Mouse (Mus musculus): Measurements from ENCODE around the gene Xpot. TPM values are rescaled to one million over a fixed set of nuclear protein-coding genes. Genes with fewer than 3 reads are reported as not detected.

The Xpot gene
- 25.9 and 27.9 TPM in 2 replicates for polyA plus RNA-seq (2015; fragmentation: Nextera tagmentation; extraction: Ambion mirVana)

DNA sequence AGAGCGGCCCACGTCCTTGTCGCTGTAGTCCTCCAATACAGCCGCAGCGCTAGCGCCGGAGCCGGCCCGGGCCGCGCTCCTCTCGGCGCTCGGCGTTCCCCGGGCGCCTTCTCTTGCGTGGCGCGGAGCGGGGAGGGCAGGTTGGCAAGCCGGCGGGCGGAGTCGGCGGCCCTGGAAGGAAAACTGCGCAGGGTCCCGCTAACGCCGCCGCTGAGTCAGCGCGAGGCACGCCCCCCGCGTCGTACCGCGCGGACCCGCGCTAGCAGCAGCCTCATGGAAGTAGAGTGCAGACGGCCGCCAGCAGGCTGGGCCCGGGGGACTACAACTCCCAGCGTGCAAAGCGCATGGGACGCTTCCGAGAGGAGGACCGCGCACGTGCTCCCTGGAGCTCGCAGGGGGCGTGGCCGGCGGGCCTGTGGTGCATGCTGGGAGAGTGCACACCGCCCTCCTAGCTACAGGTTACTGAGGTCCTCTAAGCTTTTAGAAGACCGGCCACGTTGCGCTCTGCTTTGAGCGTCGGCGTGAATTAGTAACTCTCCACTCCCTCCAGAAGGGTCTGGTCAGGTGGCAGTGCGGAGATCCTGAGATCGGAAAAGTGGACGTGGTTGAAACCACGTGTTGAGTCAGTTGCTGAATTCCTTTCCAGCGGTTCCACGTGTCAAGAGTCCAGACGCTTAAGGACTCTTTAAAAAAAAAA is at the start of gene Xpot:
Gene Xpot (minus strand): TSS at position 147 of the 697 bp plus-strand sequence.
- Histone ChIP-seq H3K27ac (replicated peaks) (peak within 1 kb of the TSS; percentile 96), H3K9ac (peak within 1 kb of the TSS; percentile 94), H3K27me3 (replicated peaks) (no peaks in the 10 kb centered on the region), H3K36me3 (peaks cover 18% of the 10 kb centered on the region), H3K9me3 (no peaks in the 10 kb centered on the region), H3K4me1 (peaks cover 24% of the 10 kb centered on the region), H3K4me2 (peak within 1 kb of the TSS; percentile 82), H3K4me3 (peak within 1 kb of the TSS; percentile 87)
- WGBS: under 1% methylated on average over 70 of the region's 70 CpGs
- ATAC-seq (ENCODE audit: extremely low read depth, insufficient number of reproducible peaks, low FRiP score, low TSS enrichment): peak; percentile 99

GRCm38 (mm10) chr10:121669103-121669502 is 43.0 kb upstream of the Xpot start:
- H3K9ac ChIP-seq: no peak overlapping the region
- no peak for ATAC-seq (ENCODE audit: extremely low read depth, insufficient number of reproducible peaks, low FRiP score, low TSS enrichment)
- no peak overlapping the region for H3K4me3 ChIP-seq

GRCm38 (mm10) chr10:121665631-121666145 is 39.6 kb upstream of the Xpot start:
- Histone ChIP-seq H3K4me1 (peaks cover 8% of the 10 kb centered on the region; the same call in 1 of the 2 replicates), H3K27me3 (replicated peaks) (no peaks in the 10 kb centered on the region), H3K9me3 (no peaks in the 10 kb centered on the region), H3K27ac (replicated peaks) (no peak overlapping the region), H3K4me2 (no peak overlapping the region), H3K4me3 (no peak overlapping the region), H3K36me3 (no peaks in the 10 kb centered on the region), H3K9ac (no peak overlapping the region)
- ATAC-seq (ENCODE audit: extremely low read depth, insufficient number of reproducible peaks, low FRiP score, low TSS enrichment): no peak
- WGBS: 52% methylated on average over 8 of the region's 8 CpGs

More at GRCm38 (mm10) chr10:121669103-121669502, 43.0 kb upstream of the Xpot start:
- no peaks in the 10 kb centered on the region for H3K36me3 ChIP-seq
- WGBS: 80% methylated on average over 10 of the region's 10 CpGs
- no peak overlapping the region for H3K27ac ChIP-seq (replicated peaks)
- peaks cover 9% of the 10 kb centered on the region for H3K9me3 ChIP-seq
- no peaks in the 10 kb centered on the region for H3K27me3 ChIP-seq (replicated peaks)
- peaks cover 13% of the 10 kb centered on the region for H3K4me1 ChIP-seq
- no peak overlapping the region for H3K4me2 ChIP-seq

DNA sequence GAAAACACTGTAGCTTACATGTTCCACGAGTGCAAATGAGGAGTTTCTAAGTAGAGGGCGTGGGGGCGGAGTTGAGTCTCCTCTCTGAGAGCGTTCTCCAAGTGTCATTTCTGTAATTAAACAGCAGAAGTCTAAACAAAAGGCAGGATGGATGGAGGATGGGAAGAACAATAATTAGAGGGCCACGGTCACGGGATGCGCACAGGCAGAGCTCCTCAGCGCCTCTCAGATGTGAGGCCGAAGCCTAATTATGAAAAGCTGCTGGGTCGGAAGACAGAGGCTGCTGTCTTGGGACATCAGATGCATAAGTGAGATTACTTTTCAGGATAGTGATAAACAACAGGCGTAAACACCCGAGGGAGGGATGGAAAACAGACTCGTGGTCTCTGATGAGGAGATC is 37.5 kb upstream of the Xpot start:
- no peak overlapping the region for H3K4me3 ChIP-seq
- peaks cover 8% of the 10 kb centered on the region; the same call in 1 of the 2 replicates for H3K4me1 ChIP-seq
- no peak for ATAC-seq (ENCODE audit: extremely low read depth, insufficient number of reproducible peaks, low FRiP score, low TSS enrichment)
- 69% methylated on average over 13 of the region's 13 CpGs for WGBS
- H3K4me2 ChIP-seq: no peak overlapping the region
- no peak overlapping the region for H3K27ac ChIP-seq (replicated peaks)
- no peaks in the 10 kb centered on the region for H3K36me3 ChIP-seq
- H3K9me3 ChIP-seq: no peaks in the 10 kb centered on the region
- H3K27me3 ChIP-seq (replicated peaks): no peaks in the 10 kb centered on the region
- H3K9ac ChIP-seq: no peak overlapping the region

DNA sequence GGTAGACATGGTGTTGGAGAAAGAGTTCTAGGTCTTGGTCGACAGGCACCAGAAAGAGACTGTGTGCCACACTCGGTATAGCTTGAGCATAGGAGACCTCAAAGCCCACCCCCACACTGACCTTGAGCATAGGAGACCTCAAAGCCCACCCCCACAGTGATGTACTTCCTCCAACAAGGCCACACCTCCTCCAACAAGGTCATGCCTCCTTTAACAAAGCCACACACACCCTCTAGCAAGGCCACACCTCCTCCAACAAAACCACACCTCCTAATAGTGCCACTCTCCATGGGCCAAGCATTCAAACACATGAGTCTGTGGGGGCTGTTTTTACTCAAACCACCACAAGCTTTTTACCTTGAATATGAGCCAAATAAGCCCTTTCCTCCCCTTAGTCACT is 36.6 kb upstream of the Xpot start:
- WGBS: 79% methylated on average over 2 of the region's 2 CpGs
- ATAC-seq (ENCODE audit: extremely low read depth, insufficient number of reproducible peaks, low FRiP score, low TSS enrichment): no peak
- H3K9ac ChIP-seq: no peak overlapping the region
- H3K9me3 ChIP-seq: no peaks in the 10 kb centered on the region
- peaks cover 8% of the 10 kb centered on the region; the same call in 1 of the 2 replicates for H3K4me1 ChIP-seq
- H3K4me2 ChIP-seq: no peak overlapping the region
- H3K27ac ChIP-seq (replicated peaks): no peak overlapping the region
- H3K36me3 ChIP-seq: no peaks in the 10 kb centered on the region
- no peak overlapping the region for H3K4me3 ChIP-seq
- H3K27me3 ChIP-seq (replicated peaks): no peaks in the 10 kb centered on the region

DNA sequence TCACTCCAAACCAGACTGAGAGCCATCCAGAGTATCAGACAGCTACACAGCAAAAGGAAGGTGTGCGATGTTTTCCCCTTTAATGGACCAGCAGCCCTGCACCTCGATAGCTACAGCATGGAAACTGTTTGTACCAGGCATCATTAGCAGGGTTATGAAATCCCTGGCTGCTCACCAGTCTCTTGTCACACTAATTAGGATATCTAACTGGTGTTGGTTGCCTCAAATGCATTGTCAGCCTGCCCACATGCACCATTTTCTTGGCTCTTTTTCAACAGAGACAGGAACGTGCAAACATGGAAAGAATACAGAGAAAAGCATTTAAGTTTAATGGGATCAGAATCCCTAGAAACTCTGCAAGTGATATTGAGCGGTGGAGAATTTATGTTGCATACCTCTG is 29.8 kb upstream of the Xpot start:
- Histone ChIP-seq H3K4me3 (no peak overlapping the region), H3K4me2 (no peak overlapping the region), H3K27me3 (replicated peaks) (no peaks in the 10 kb centered on the region), H3K36me3 (no peaks in the 10 kb centered on the region), H3K27ac (replicated peaks) (no peak overlapping the region), H3K9me3 (no peaks in the 10 kb centered on the region), H3K4me1 (no peaks in the 10 kb centered on the region), H3K9ac (no peak overlapping the region)
- no peak for ATAC-seq (ENCODE audit: extremely low read depth, insufficient number of reproducible peaks, low FRiP score, low TSS enrichment)
- WGBS: 78% methylated on average over 4 of the region's 4 CpGs

DNA sequence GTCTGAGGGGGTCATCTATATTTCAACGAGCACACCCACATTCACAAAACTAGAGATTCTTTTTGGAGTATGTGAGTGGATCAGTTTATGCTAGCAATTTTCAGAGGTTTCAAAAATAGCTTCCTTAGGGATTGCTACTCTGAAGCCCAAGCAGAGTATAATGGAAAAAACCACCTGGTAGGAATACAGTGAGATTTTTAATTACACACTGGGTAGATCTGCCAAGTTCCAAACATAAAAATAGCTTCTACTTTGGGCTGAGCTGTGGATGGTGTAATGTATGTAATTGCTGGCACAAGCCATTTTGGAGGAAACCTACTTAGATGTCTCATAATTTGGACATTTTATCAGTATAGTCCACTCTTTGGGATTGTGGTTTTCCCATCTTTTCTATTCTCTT is 26.9 kb upstream of the Xpot start:
- H3K4me1 ChIP-seq: no peaks in the 10 kb centered on the region
- H3K9me3 ChIP-seq: no peaks in the 10 kb centered on the region
- WGBS: 79% methylated on average over 1 of the region's 1 CpGs
- no peaks in the 10 kb centered on the region for H3K27me3 ChIP-seq (replicated peaks)
- H3K4me3 ChIP-seq: no peak overlapping the region
- H3K27ac ChIP-seq (replicated peaks): no peak overlapping the region
- ATAC-seq (ENCODE audit: extremely low read depth, insufficient number of reproducible peaks, low FRiP score, low TSS enrichment): no peak
- H3K4me2 ChIP-seq: no peak overlapping the region
- H3K36me3 ChIP-seq: no peaks in the 10 kb centered on the region
- no peak overlapping the region for H3K9ac ChIP-seq

DNA sequence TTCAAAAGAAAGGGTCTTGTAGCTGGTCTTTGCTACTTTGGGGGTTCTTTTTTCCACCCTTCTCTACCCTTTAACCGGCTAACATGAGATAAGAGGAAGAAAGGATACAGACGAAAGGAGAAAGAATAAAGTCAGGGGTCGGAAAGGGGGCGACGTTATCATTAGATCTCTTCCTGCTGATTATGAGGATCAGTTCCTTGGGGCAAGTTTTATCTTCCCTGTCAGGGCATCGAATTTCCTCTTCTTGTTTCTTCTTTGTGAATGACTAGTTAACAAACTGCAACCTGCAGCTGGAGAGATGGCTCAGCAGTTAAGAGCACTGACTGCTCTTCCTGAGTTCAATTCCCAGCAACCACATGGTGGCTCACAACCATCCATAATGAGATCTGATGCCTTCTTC is 20.2 kb upstream of the Xpot start:
- Histone ChIP-seq H3K36me3 (no peaks in the 10 kb centered on the region), H3K4me1 (peaks cover 10% of the 10 kb centered on the region), H3K27me3 (replicated peaks) (peaks cover 30% of the 10 kb centered on the region), H3K27ac (replicated peaks) (no peak overlapping the region), H3K9ac (no peak overlapping the region), H3K9me3 (no peaks in the 10 kb centered on the region), H3K4me3 (no peak overlapping the region), H3K4me2 (no peak overlapping the region)
- no peak for ATAC-seq (ENCODE audit: extremely low read depth, insufficient number of reproducible peaks, low FRiP score, low TSS enrichment)
- 44% methylated on average over 6 of the region's 6 CpGs for WGBS

DNA sequence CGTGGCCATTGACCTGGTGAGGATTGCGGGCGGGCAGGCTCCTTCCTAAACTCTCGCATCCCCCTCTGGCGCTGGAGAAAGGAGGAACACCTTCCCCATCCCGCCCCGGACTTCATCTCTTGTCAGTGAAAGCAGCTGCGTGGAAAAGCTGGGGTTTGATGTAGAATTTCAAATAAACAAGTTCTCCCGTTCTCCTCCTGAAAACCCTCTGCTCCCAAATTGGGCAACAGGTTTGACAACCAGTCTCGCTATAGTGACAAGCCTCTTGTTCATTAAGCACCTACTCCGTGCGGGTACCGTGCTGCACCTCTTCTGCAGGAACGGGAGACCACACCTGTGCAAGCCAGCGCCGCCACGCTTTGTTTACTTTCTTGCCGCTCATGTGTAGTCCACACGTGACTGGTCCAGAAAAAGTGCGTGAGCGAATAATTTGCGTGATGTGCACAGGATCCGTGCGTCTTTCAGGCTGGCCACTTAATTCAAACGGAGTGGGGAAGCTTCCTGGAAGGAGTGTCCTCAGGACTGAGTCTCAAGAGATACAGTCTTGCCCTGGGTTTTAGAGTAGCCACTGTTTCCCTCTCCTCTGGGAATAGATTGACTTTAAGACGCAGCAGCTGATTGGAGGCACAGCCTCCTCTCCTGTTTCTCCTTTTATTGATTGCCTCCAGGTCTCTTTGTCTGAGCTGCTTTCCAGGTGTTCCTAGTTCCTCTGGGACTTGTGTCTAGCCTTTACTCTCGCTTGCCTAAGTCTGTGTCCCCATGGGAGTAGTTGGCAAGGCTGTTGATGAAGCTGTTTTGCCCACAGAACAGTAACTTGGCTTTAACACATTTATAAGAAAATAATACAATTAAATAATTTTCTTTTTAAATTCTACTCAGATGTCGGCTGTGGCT is 16.2 kb upstream of the Xpot start:
- Histone ChIP-seq H3K9ac (peak overlapping the region; percentile 69), H3K36me3 (no peaks in the 10 kb centered on the region)

DNA sequence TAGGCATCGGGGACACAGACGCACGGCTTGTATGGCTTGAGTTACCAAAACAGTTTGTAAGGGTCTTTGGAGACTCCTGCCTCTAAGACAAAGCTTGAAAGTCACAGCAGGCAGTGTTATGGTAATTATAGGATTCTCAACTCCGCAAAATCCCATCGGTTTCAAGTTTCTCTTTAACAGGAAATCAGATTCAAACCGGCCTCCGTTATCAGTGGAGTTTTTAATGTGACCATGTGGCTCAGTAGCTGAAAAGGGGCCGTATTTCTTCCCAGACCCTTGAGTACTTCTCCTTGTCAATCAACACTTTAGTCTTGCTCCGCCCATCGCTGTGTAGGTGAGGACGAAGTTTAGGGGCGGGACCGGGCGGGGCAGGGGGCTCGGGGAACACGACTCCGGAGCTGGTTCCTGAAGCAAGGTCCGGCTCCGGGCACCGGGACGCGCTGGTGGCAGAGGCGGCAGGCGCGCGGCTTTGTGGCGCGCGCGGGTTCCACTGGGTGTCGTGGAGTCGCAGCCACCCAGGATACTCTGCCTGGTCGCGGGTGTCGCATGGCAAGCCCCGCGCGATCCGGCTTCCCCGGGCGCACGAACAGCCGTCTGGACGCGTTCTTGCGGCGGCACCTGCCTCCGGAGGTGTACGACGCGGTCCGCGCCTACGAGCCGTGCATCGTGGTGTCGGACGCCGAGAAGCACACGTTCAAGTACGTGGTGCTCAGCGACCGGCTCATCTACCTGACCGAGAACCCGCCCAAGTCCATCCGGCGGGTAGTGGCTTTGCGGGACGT is 15.3 kb upstream of the Xpot start, which contains the start of gene D930020B18Rik:
Gene D930020B18Rik (plus strand): TSS at position 317 of the 782 bp plus-strand sequence.
- Histone ChIP-seq H3K9ac (peak within 1 kb of the TSS; percentile 69), H3K4me2 (peak within 1 kb of the TSS; percentile 99), H3K27ac (replicated peaks) (no peak within 1 kb of the TSS), H3K9me3 (no peaks in the 10 kb centered on the region), H3K36me3 (no peaks in the 10 kb centered on the region), H3K4me3 (peak within 1 kb of the TSS; percentile 59), H3K4me1 (peaks cover 16% of the 10 kb centered on the region), H3K27me3 (replicated peaks) (peaks cover 41% of the 10 kb centered on the region)
- WGBS: 1% methylated on average over 69 of the region's 69 CpGs
- ATAC-seq (ENCODE audit: extremely low read depth, insufficient number of reproducible peaks, low FRiP score, low TSS enrichment): no peak

More for the DNA sequence above, 16.2 kb upstream of the Xpot start:
- peak overlapping the region; percentile 59 for H3K4me3 ChIP-seq
- no peak overlapping the region for H3K27ac ChIP-seq (replicated peaks)
- no peaks in the 10 kb centered on the region for H3K9me3 ChIP-seq
- H3K4me2 ChIP-seq: peak overlapping the region; percentile 99
- peaks cover 41% of the 10 kb centered on the region for H3K27me3 ChIP-seq (replicated peaks)
- peaks cover 16% of the 10 kb centered on the region for H3K4me1 ChIP-seq
- ATAC-seq (ENCODE audit: extremely low read depth, insufficient number of reproducible peaks, low FRiP score, low TSS enrichment): no peak
- WGBS: 7% methylated on average over 28 of the region's 28 CpGs

GRCm38 (mm10) chr10:121640944-121641271 is 14.8 kb upstream of the Xpot start:
- 20% methylated on average over 10 of the region's 10 CpGs for WGBS
- ATAC-seq (ENCODE audit: extremely low read depth, insufficient number of reproducible peaks, low FRiP score, low TSS enrichment): no peak
- Histone ChIP-seq H3K4me3 (peak overlapping the region; percentile 59), H3K4me1 (peaks cover 16% of the 10 kb centered on the region), H3K4me2 (peak overlapping the region; percentile 99), H3K9me3 (no peaks in the 10 kb centered on the region), H3K36me3 (no peaks in the 10 kb centered on the region), H3K27ac (replicated peaks) (no peak overlapping the region), H3K27me3 (replicated peaks) (peaks cover 41% of the 10 kb centered on the region), H3K9ac (peak overlapping the region; percentile 69)
